Mouse (Mus musculus) neural tube, embryonic 15.5 days (tissue): ENCODE results near the gene Ptpn12. TPM values are rescaled to one million over a fixed set of nuclear protein-coding genes. Genes with fewer than 3 reads are reported as not detected.
A peak's percentile ranks its signal among the peaks of the same experiment; 100 is the strongest.
"Not testable (repeated sequence)": the region's sequence is repeated elsewhere in the genome, so short reads cannot be mapped to it uniquely, and the experiment has no call there.

ENCODE experiments used
- ATAC-seq: fragments of 200-750 bp; cut with Nextera tagmentation; 2 replicates; pipeline ENCODE4 v1.8.0; 2017; ENCODE audit warnings: mild to moderate bottlenecking, moderate TSS enrichment, moderate library complexity; ENCODE audit not compliant: low FRiP score
- H3K27ac ChIP-seq: fragments of 300-500 bp; sonication (generic); replicated peaks from 2 replicates; pipeline ENCODE4 v1.5.1; 2015; ENCODE audit warnings: mild to moderate bottlenecking, inconsistent platforms
- H3K27me3 ChIP-seq: fragments of 300-500 bp; sonication (generic); replicated peaks from 2 replicates; pipeline ENCODE4 v1.6.1; 2015; ENCODE audit warnings: inconsistent platforms
- H3K36me3 ChIP-seq: fragments of 300-500 bp; sonication (generic); 2 replicates; pipeline ENCODE4 v1.6.1; 2015; ENCODE audit warnings: inconsistent platforms
- H3K4me1 ChIP-seq: fragments of 300-500 bp; sonication (generic); 2 replicates; pipeline ENCODE4 v1.6.1; 2015; ENCODE audit warnings: inconsistent platforms
- H3K4me2 ChIP-seq: fragments of 300-500 bp; sonication (generic); 2 replicates; pipeline ENCODE4 v1.6.1; 2015; ENCODE audit warnings: inconsistent platforms, mild to moderate bottlenecking, moderate library complexity
- H3K4me3 ChIP-seq: fragments of 300-500 bp; sonication (generic); replicated peaks from 2 replicates; pipeline ENCODE4 v1.5.1; 2015; ENCODE audit warnings: mild to moderate bottlenecking, inconsistent platforms
- H3K9ac ChIP-seq: fragments of 300-500 bp; sonication (generic); replicated peaks from 2 replicates; pipeline ENCODE4 v1.6.1; 2015; ENCODE audit warnings: mild to moderate bottlenecking, inconsistent platforms
- H3K9me3 ChIP-seq: fragments of 300-500 bp; sonication (generic); replicated peaks from 2 replicates; pipeline ENCODE4 v1.6.1; 2016; ENCODE audit warnings: inconsistent platforms
- WGBS: fragments of 180-500 bp; shearing (Covaris S2); methylation state at CpG from one replicate; pipeline ENCODE4 v1.1.7; 2015; ENCODE audit warnings: mixed read lengths; 5-methylcytosine and 5-hydroxymethylcytosine counted together
- polyA plus RNA-seq: library from polyadenylated mRNA; unstranded; fragments of >200 nt; fragmentation: Nextera tagmentation; extraction: Ambion mirVana; gene quantifications from 2 replicates; pipeline ENCODE4 v1.2.1, GENCODE M21; 2015

Ptpn12 gene
- polyA plus RNA-seq, 1 experiment from 2014 or later = 21.8 TPM

GRCm38 (mm10) chr5:20946906-20947305 is 108.8 kb downstream of the Ptpn12 start:
- ATAC-seq = no peak
- H3K27me3 ChIP-seq = no peaks in the 10 kb centered on the region
- 86% methylated on average over 6 of the region's 6 CpGs for WGBS
- no peak overlapping the region for H3K4me2 ChIP-seq
- H3K27ac ChIP-seq = no peak overlapping the region
- H3K36me3 ChIP-seq = no peaks in the 10 kb centered on the region
- H3K9me3 ChIP-seq = no peaks in the 10 kb centered on the region
- no peak overlapping the region for H3K4me3 ChIP-seq
- H3K9ac ChIP-seq = no peak overlapping the region
- H3K4me1 ChIP-seq = peaks cover 15% of the 10 kb centered on the region

GRCm38 (mm10) chr5:20944961-20945748 is 110.6 kb downstream of the Ptpn12 start:
- Histone ChIP-seq H3K27ac (no peak overlapping the region), H3K4me3 (no peak overlapping the region), H3K27me3 (no peaks in the 10 kb centered on the region), H3K9me3 (no peaks in the 10 kb centered on the region), H3K4me2 (no peak overlapping the region), H3K9ac (no peak overlapping the region), H3K36me3 (no peaks in the 10 kb centered on the region), H3K4me1 (peaks cover 19% of the 10 kb centered on the region)
- no peak for ATAC-seq
- WGBS = 81% methylated on average over 13 of the region's 13 CpGs

- not testable (repeated sequence) for H3K4me2 ChIP-seq, ATAC-seq, H3K36me3 ChIP-seq, H3K4me3 ChIP-seq, H3K27ac ChIP-seq, H3K9ac ChIP-seq, H3K27me3 ChIP-seq, H3K9me3 ChIP-seq
- WGBS = 94% methylated on average over 3 of the region's 4 CpGs
- peaks cover 15% of the 10 kb centered on the region; the same call in 1 of the 2 replicates for H3K4me1 ChIP-seq
Measured at GRCm38 (mm10) chr5:20943791-20944190, 111.9 kb downstream of the Ptpn12 start.

GRCm38 (mm10) chr5:20942523-20942922 is 113.2 kb downstream of the Ptpn12 start:
- WGBS = 95% methylated on average over 3 of the region's 3 CpGs

GRCm38 (mm10) chr5:20941205-20941604 is 114.5 kb downstream of the Ptpn12 start:
- H3K27me3 ChIP-seq = no peaks in the 10 kb centered on the region
- H3K9me3 ChIP-seq = no peaks in the 10 kb centered on the region
- H3K9ac ChIP-seq = no peak overlapping the region
- no peak overlapping the region for H3K4me2 ChIP-seq
- no peak overlapping the region for H3K27ac ChIP-seq
- no peak for ATAC-seq
- peaks cover 18% of the 10 kb centered on the region; the same call in 1 of the 2 replicates for H3K4me1 ChIP-seq
- WGBS = 50% methylated on average over 5 of the region's 5 CpGs
- no peak overlapping the region for H3K4me3 ChIP-seq
- no peaks in the 10 kb centered on the region for H3K36me3 ChIP-seq

More at GRCm38 (mm10) chr5:20942523-20942922, 113.2 kb downstream of the Ptpn12 start:
- Histone ChIP-seq H3K4me2 (no peak overlapping the region), H3K27ac (no peak overlapping the region), H3K9me3 (no peaks in the 10 kb centered on the region), H3K4me1 (peaks cover 18% of the 10 kb centered on the region; the same call in 1 of the 2 replicates), H3K36me3 (no peaks in the 10 kb centered on the region), H3K9ac (no peak overlapping the region), H3K4me3 (no peak overlapping the region), H3K27me3 (no peaks in the 10 kb centered on the region)
- no peak for ATAC-seq

GRCm38 (mm10) chr5:20940696-20941095 is 115.0 kb downstream of the Ptpn12 start:
- Histone ChIP-seq H3K36me3 (no peaks in the 10 kb centered on the region), H3K4me2 (no peak overlapping the region), H3K27me3 (no peaks in the 10 kb centered on the region), H3K4me1 (peaks cover 22% of the 10 kb centered on the region), H3K9ac (no peak overlapping the region), H3K4me3 (no peak overlapping the region), H3K9me3 (no peaks in the 10 kb centered on the region), H3K27ac (no peak overlapping the region)
- ATAC-seq = no peak
- 85% methylated on average over 4 of the region's 4 CpGs for WGBS

GRCm38 (mm10) chr5:20940040-20940571 is 115.6 kb downstream of the Ptpn12 start:
- 91% methylated on average over 6 of the region's 6 CpGs for WGBS
- Histone ChIP-seq H3K27ac (no peak overlapping the region), H3K4me2 (no peak overlapping the region), H3K36me3 (no peaks in the 10 kb centered on the region), H3K4me1 (peaks cover 22% of the 10 kb centered on the region), H3K9me3 (no peaks in the 10 kb centered on the region), H3K27me3 (no peaks in the 10 kb centered on the region), H3K9ac (no peak overlapping the region), H3K4me3 (no peak overlapping the region)
- ATAC-seq = no peak

- Histone ChIP-seq H3K27ac (no peak overlapping the region), H3K9me3 (no peaks in the 10 kb centered on the region), H3K4me1 (peaks cover 19% of the 10 kb centered on the region), H3K9ac (no peak overlapping the region), H3K27me3 (no peaks in the 10 kb centered on the region), H3K36me3 (no peaks in the 10 kb centered on the region), H3K4me2 (no peak overlapping the region), H3K4me3 (no peak overlapping the region)
- 73% methylated on average over 5 of the region's 5 CpGs for WGBS
- ATAC-seq = peak; percentile 36; the same call in 1 of the 2 replicates
Measured at GRCm38 (mm10) chr5:20938523-20938922, 117.2 kb downstream of the Ptpn12 start.

Other genes with a start within 250 kb of the Ptpn12 start
- 23.8 and 25.5 TPM in 2 replicates for gene Phtf2, start 173.8 kb downstream of the Ptpn12 start, polyA plus RNA-seq
- 67.5 and 71.1 TPM in 2 replicates for gene Tmem60, start 173.7 kb downstream of the Ptpn12 start, polyA plus RNA-seq
- gene Rsbn1l, start 99.5 kb downstream of the Ptpn12 start, polyA plus RNA-seq = 4.4 and 4.9 TPM in 2 replicates
- gene Gsap, start 130.3 kb upstream of the Ptpn12 start, polyA plus RNA-seq = 11.3 and 12.1 TPM in 2 replicates